Mouse (Mus musculus): ENCODE measurements around the gene Clic6. TPM values are rescaled to one million over a fixed set of nuclear protein-coding genes. Genes with fewer than 3 reads are reported as not detected.

Gene Clic6
- polyA plus RNA-seq, 1 experiment = 2.1 TPM

DNA sequence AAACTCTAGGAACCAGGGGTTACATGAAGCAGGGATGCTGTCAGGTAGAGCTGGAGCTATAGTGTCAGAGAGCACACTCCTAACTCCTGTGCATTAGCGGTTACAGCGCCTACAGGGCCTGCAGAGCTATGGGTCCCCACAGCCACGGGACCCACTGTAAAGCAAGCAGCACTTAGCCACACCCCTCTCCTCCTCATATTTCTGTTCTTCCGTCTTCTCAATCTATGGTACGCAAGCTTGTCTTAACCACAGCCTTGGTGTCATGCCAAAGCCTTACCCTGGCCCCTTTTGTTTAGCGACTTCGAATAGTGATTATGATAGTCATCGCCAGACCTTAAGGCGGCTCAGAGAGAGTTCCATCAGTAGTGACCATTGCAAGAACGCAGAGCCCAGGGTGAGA, 96.2 kb downstream of the Clic6 start:
- Histone ChIP-seq H3K36me3 (ENCODE audit: control insufficient read depth, insufficient read depth, low read length) (no peaks in the 10 kb centered on the region), H3K4me1 (ENCODE audit: control insufficient read depth, insufficient read depth, insufficient read length, low read length) (no peaks in the 10 kb centered on the region), H3K27ac (ENCODE audit: insufficient read depth, low read depth, low read length) (no peak overlapping the region), H3K27me3 (ENCODE audit: control insufficient read depth, insufficient read depth, low read length) (no peaks in the 10 kb centered on the region), H3K4me3 (ENCODE audit: low read depth, low read length) (no peak overlapping the region)
- WGBS = 76% methylated on average over 10 of the region's 10 CpGs
- no peak for TF ChIP-seq CTCF (IDR thresholded peaks at IDR 0.05; ENCODE audit: extremely low read depth, insufficient read length, insufficient replicate concordance, low read depth, low read length)
- TF ChIP-seq POLR2A (IDR thresholded peaks at IDR 0.05; ENCODE audit: low read depth, low read length) = no peak

DNA sequence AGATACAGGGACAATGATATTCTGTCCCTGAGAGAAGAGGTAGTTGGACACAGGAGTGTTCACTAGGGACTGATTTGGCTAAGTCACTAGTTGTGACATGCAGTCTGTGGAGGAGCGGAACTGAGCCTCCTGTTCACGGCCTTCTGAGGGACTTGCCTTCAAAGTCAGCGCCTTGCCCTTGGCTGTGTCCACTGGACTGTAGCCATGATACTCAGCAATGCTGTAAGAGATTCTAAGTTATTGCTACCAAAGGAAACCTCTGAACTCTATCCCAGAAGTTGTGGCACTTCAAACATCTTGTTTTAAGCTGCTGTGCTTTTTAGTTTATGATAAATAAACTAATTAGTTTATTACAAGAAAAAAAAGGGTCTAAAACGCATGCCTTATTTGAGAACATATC, 102.3 kb downstream of the Clic6 start:
- Histone ChIP-seq H3K4me3 (ENCODE audit: low read depth, low read length) (no peak overlapping the region), H3K27ac (ENCODE audit: insufficient read depth, low read depth, low read length) (no peak overlapping the region), H3K36me3 (ENCODE audit: control insufficient read depth, insufficient read depth, low read length) (no peaks in the 10 kb centered on the region), H3K27me3 (ENCODE audit: control insufficient read depth, insufficient read depth, low read length) (no peaks in the 10 kb centered on the region), H3K4me1 (ENCODE audit: control insufficient read depth, insufficient read depth, insufficient read length, low read length) (no peaks in the 10 kb centered on the region)
- 78% methylated on average over 4 of the region's 4 CpGs for WGBS
- TF ChIP-seq POLR2A (IDR thresholded peaks at IDR 0.05; ENCODE audit: low read depth, low read length) (no peak), CTCF (IDR thresholded peaks at IDR 0.05; ENCODE audit: extremely low read depth, insufficient read length, insufficient replicate concordance, low read depth, low read length) (no peak)

Other genes with a start within 250 kb of the Clic6 start
- not detected in 2 replicates for gene Kcne2, start 193.3 kb upstream of the Clic6 start, polyA plus RNA-seq (2012; rRNA removed)
- gene Smim11, start 184.4 kb upstream of the Clic6 start, polyA plus RNA-seq (2012; rRNA removed) = 14.6 and 18.2 TPM in 2 replicates
- gene Fam243, start 164.3 kb upstream of the Clic6 start, polyA plus RNA-seq (2012; rRNA removed) = not detected in 2 replicates
- gene Kcne1, start 126.3 kb upstream of the Clic6 start, polyA plus RNA-seq (2012; rRNA removed) = not detected in 2 replicates
- gene Rcan1, start 14.9 kb upstream of the Clic6 start, polyA plus RNA-seq (2012; rRNA removed) = 7.3 and 9.7 TPM in 2 replicates